Mouse (Mus musculus) CH12.LX (cell line): ENCODE data around the gene Slc27a2. TPM values are rescaled to one million over a fixed set of nuclear protein-coding genes. Genes with fewer than 3 reads are reported as not detected.
A peak's percentile ranks its signal among the peaks of the same experiment; 100 is the strongest.

ENCODE experiments used
- DNase-seq: peaks from one replicate; pipeline ENCODE4 v3.0.0-alpha.2; 2013; ENCODE audit errors: extremely low read depth
- H3K27ac ChIP-seq: 2 replicates; pipeline ENCODE4 v1.5.1; 2012; ENCODE audit warnings: low read depth, mild to moderate bottlenecking, control low read depth, moderate library complexity; ENCODE audit not compliant: insufficient read depth
- H3K27me3 ChIP-seq: replicated peaks from 2 replicates; pipeline ENCODE3; 2012; ENCODE audit warnings: inconsistent platforms
- H3K36me3 ChIP-seq, 2 experiments: replicated peaks in 1 of 2; 2 replicates each; pipeline versions ENCODE3 to v1.6.1; 2012; ENCODE audit warnings: inconsistent platforms in 1 of 2, low read length in 1 of 2, mild to moderate bottlenecking in 1 of 2, mixed read lengths in 1 of 2, moderate library complexity in 1 of 2; ENCODE audit not compliant: control insufficient read depth in 1 of 2, insufficient read depth in 1 of 2
- H3K4me1 ChIP-seq, 2 experiments: 2 replicates each; pipeline ENCODE4 v1.6.1; 2012; ENCODE audit warnings: inconsistent platforms in 1 of 2, moderate library complexity in 1 of 2; ENCODE audit not compliant: insufficient read depth in 2 of 2, control insufficient read depth in 1 of 2
- H3K4me2 ChIP-seq: 2 replicates; pipeline ENCODE4 v1.6.1; 2012; ENCODE audit warnings: low read depth, mild to moderate bottlenecking, control low read depth; ENCODE audit not compliant: poor library complexity, insufficient read depth, severe bottlenecking
- H3K4me3 ChIP-seq, 3 experiments: fragments of 150-350 bp in 1 of 3; sonication (generic) in 1 of 3; replicated peaks in 1 of 3; 2 replicates each; pipeline versions ENCODE3 to v1.5.1; 2011 to 2012; ENCODE audit warnings: low read depth in 2 of 3, low read length in 2 of 3, mild to moderate bottlenecking in 2 of 3, moderate library complexity in 2 of 3, control low read depth in 1 of 3, improper control_type of control experiment in 1 of 3, inconsistent platforms in 1 of 3, mixed read lengths in 1 of 3; ENCODE audit not compliant: poor library complexity in 1 of 3
- H3K79me2 ChIP-seq: replicated peaks from 2 replicates; pipeline ENCODE4 v1.6.1; 2012; ENCODE audit warnings: mild to moderate bottlenecking, moderate library complexity; ENCODE audit not compliant: control insufficient read depth, poor library complexity, insufficient read depth, severe bottlenecking; ENCODE audit errors: extremely low read depth
- H3K9ac ChIP-seq: 2 replicates; pipeline ENCODE4 v1.6.1; 2012; ENCODE audit warnings: low read depth, mild to moderate bottlenecking, control low read depth, moderate library complexity; ENCODE audit not compliant: insufficient read depth
- H3K9me3 ChIP-seq: replicated peaks from 2 replicates; pipeline ENCODE3; 2012; ENCODE audit warnings: low read length, inconsistent platforms, mixed read lengths
- BHLHE40 ChIP-seq: IDR thresholded peaks from 2 replicates; pipeline ENCODE4 v1.6.1; 2011; ENCODE audit warnings: mild to moderate bottlenecking, low read depth, low read length, improper control_type of control experiment
- CHD1 ChIP-seq: IDR thresholded peaks from 2 replicates; pipeline ENCODE4 v1.6.1; 2012; ENCODE audit warnings: low read depth, low read length, improper control_type of control experiment, inconsistent platforms
- CHD2 ChIP-seq: IDR thresholded peaks from 2 replicates; pipeline ENCODE4 v1.6.1; 2011; ENCODE audit warnings: low read length, improper control_type of control experiment
- CTCF ChIP-seq, 2 experiments: IDR thresholded peaks in 1 of 2; conservative IDR thresholded peaks in 1 of 2; 2 replicates each; pipeline ENCODE4 v1.5.1; 2011 to 2012; ENCODE audit warnings: low read depth in 2 of 2, low read length in 2 of 2, improper control_type of control experiment in 1 of 2, inconsistent platforms in 1 of 2, mild to moderate bottlenecking in 1 of 2, moderate library complexity in 1 of 2
- E2F4 ChIP-seq: IDR thresholded peaks from 2 replicates; pipeline ENCODE4 v1.6.1; 2011; ENCODE audit warnings: low read depth, low read length, improper control_type of control experiment; ENCODE audit not compliant: insufficient replicate concordance
- ELF1 ChIP-seq: IDR thresholded peaks from 2 replicates; pipeline ENCODE4 v1.6.1; 2014; ENCODE audit warnings: low read depth, mild to moderate bottlenecking, inconsistent platforms, low read length, improper control_type of control experiment
- EP300 ChIP-seq: IDR thresholded peaks from 2 replicates; pipeline ENCODE4 v1.6.1; 2011; ENCODE audit warnings: low read length, improper control_type of control experiment
- ETS1 ChIP-seq: conservative IDR thresholded peaks from 2 replicates; pipeline ENCODE4 v1.6.1; 2012; ENCODE audit warnings: low read depth, mild to moderate bottlenecking, inconsistent platforms, low read length, improper control_type of control experiment, moderate library complexity
- GABPA ChIP-seq: IDR thresholded peaks from 2 replicates; pipeline ENCODE4 v1.6.1; 2012; ENCODE audit warnings: low read depth, low read length, improper control_type of control experiment, inconsistent platforms; ENCODE audit not compliant: insufficient replicate concordance
- HCFC1 ChIP-seq: IDR thresholded peaks from 2 replicates; pipeline ENCODE4 v1.6.1; 2012; ENCODE audit warnings: low read depth, mild to moderate bottlenecking, inconsistent platforms, low read length, improper control_type of control experiment
- IRF4 ChIP-seq: IDR thresholded peaks from 2 replicates; pipeline ENCODE4 v1.6.1; 2014; ENCODE audit warnings: low read depth, mild to moderate bottlenecking, inconsistent platforms, low read length, improper control_type of control experiment
- JUN ChIP-seq: IDR thresholded peaks from 2 replicates; pipeline ENCODE4 v1.6.1; 2011; ENCODE audit warnings: low read depth, mild to moderate bottlenecking, low read length, improper control_type of control experiment, moderate library complexity; ENCODE audit not compliant: insufficient read depth
- JUND ChIP-seq: conservative IDR thresholded peaks from 2 replicates; pipeline ENCODE4 v1.6.1; 2011; ENCODE audit warnings: low read depth, low read length, improper control_type of control experiment
- KAT2A ChIP-seq: IDR thresholded peaks from 2 replicates; pipeline ENCODE4 v1.6.1; 2012; ENCODE audit warnings: low read length, improper control_type of control experiment, inconsistent platforms; ENCODE audit not compliant: insufficient replicate concordance
- MAFK ChIP-seq: IDR thresholded peaks from 2 replicates; pipeline ENCODE4 v1.6.1; 2011; ENCODE audit warnings: low read length, improper control_type of control experiment; ENCODE audit not compliant: insufficient replicate concordance
- MAX ChIP-seq: IDR thresholded peaks from 2 replicates; pipeline ENCODE4 v1.6.1; 2011; ENCODE audit warnings: low read length, improper control_type of control experiment
- MAZ ChIP-seq: IDR thresholded peaks from 2 replicates; pipeline ENCODE4 v1.6.1; 2012; ENCODE audit warnings: low read depth, mild to moderate bottlenecking, inconsistent platforms, low read length, improper control_type of control experiment, moderate library complexity
- MEF2A ChIP-seq: IDR thresholded peaks from 2 replicates; pipeline ENCODE4 v1.6.1; 2014; ENCODE audit warnings: low read depth, mild to moderate bottlenecking, inconsistent platforms, low read length, improper control_type of control experiment, borderline replicate concordance
- MXI1 ChIP-seq: IDR thresholded peaks from 2 replicates; pipeline ENCODE4 v1.6.1; 2011; ENCODE audit warnings: mild to moderate bottlenecking, low read depth, low read length, improper control_type of control experiment
- MYC ChIP-seq: IDR thresholded peaks from 2 replicates; pipeline ENCODE4 v1.6.1; 2011; ENCODE audit warnings: low read depth, mild to moderate bottlenecking, improper control_type of control experiment, low read length
- NELFE ChIP-seq: IDR thresholded peaks from 2 replicates; pipeline ENCODE4 v1.6.1; 2011; ENCODE audit warnings: low read depth, low read length, improper control_type of control experiment
- NRF1 ChIP-seq: IDR thresholded peaks from 2 replicates; pipeline ENCODE4 v1.6.1; 2014; ENCODE audit warnings: low read depth, mild to moderate bottlenecking, inconsistent platforms, low read length, improper control_type of control experiment, moderate library complexity
- PAX5 ChIP-seq: IDR thresholded peaks from 2 replicates; pipeline ENCODE4 v1.6.1; 2012; ENCODE audit warnings: low read length, inconsistent platforms, mixed read lengths
- POLR2A ChIP-seq: IDR thresholded peaks from 2 replicates; pipeline ENCODE4 v1.6.1; 2011; ENCODE audit warnings: low read depth, mild to moderate bottlenecking, improper control_type of control experiment, low read length
- POLR2AphosphoS2 ChIP-seq: IDR thresholded peaks from 2 replicates; pipeline ENCODE4 v1.6.1; 2011; ENCODE audit warnings: low read depth, low read length, improper control_type of control experiment
- RAD21 ChIP-seq: IDR thresholded peaks from 2 replicates; pipeline ENCODE4 v1.6.1; 2011; ENCODE audit warnings: low read depth, mild to moderate bottlenecking, low read length, improper control_type of control experiment, moderate library complexity
- RCOR1 ChIP-seq: conservative IDR thresholded peaks from 2 replicates; pipeline ENCODE4 v1.6.1; 2012; ENCODE audit warnings: low read depth, mild to moderate bottlenecking, inconsistent platforms, low read length, improper control_type of control experiment
- SIN3A ChIP-seq: IDR thresholded peaks from 2 replicates; pipeline ENCODE4 v1.6.1; 2012; ENCODE audit warnings: low read length, improper control_type of control experiment, inconsistent platforms
- SMC3 ChIP-seq: IDR thresholded peaks from 2 replicates; pipeline ENCODE4 v1.6.1; 2011; ENCODE audit warnings: low read depth, low read length, improper control_type of control experiment
- TBP ChIP-seq: conservative IDR thresholded peaks from 2 replicates; pipeline ENCODE4 v1.6.1; 2011; ENCODE audit warnings: low read depth, low read length, improper control_type of control experiment
- TCF12 ChIP-seq: IDR thresholded peaks from 2 replicates; pipeline ENCODE4 v1.6.1; 2014; ENCODE audit warnings: low read depth, mild to moderate bottlenecking, inconsistent platforms, low read length, improper control_type of control experiment
- UBTF ChIP-seq: IDR thresholded peaks from 2 replicates; pipeline ENCODE4 v1.6.1; 2012; ENCODE audit warnings: low read depth, mild to moderate bottlenecking, inconsistent platforms, low read length, improper control_type of control experiment, moderate library complexity
- USF1 ChIP-seq: IDR thresholded peaks from 2 replicates; pipeline ENCODE4 v1.6.1; 2014; ENCODE audit warnings: low read depth, mild to moderate bottlenecking, inconsistent platforms, low read length, improper control_type of control experiment
- ZC3H11A ChIP-seq: IDR thresholded peaks from 2 replicates; pipeline ENCODE4 v1.6.1; 2012; ENCODE audit warnings: low read depth, mild to moderate bottlenecking, inconsistent platforms, low read length, improper control_type of control experiment
- ZKSCAN1 ChIP-seq: IDR thresholded peaks from 2 replicates; pipeline ENCODE4 v1.6.1; 2012; ENCODE audit warnings: low read depth, inconsistent platforms, low read length, improper control_type of control experiment, borderline replicate concordance
- ZMIZ1 ChIP-seq: IDR thresholded peaks from 2 replicates; pipeline ENCODE4 v1.6.1; 2012; ENCODE audit warnings: low read depth, mild to moderate bottlenecking, inconsistent platforms, low read length, improper control_type of control experiment
- ZNF384 ChIP-seq: IDR thresholded peaks from 2 replicates; pipeline ENCODE4 v1.6.1; 2012; ENCODE audit warnings: low read depth, low read length, improper control_type of control experiment, inconsistent platforms
- dilution Hi-C: fragments of 300-500 bp; cut with MboI; formaldehyde crosslinking; loops from 2 replicates; pipeline ENCODE4 v1.14.3; 2020; ENCODE audit warnings: low sequenced_read_pairs; ENCODE audit not compliant: extremely low pct_unique_long_range_greater_than_20kb, extremely low pct_ligation_motif_present
- in situ Hi-C: fragments of 300-500 bp; cut with MboI; formaldehyde crosslinking; loops from 3 replicates; pipeline ENCODE4 v1.14.3; 2019; ENCODE audit warnings: low sequenced_read_pairs, low pct_ligation_motif_present, low pct_unique_long_range_greater_than_20kb, mixed read lengths
- polyA plus RNA-seq: library from polyadenylated mRNA; unstranded; fragments of >175 nt; gene quantifications from 2 replicates; pipeline ENCODE4 v1.2.1, GENCODE M21; 2012; ENCODE audit warnings: low read depth; ENCODE audit not compliant: insufficient read length
- total RNA-seq, 2 experiments: library from RNA; depleted of rRNA; stranded (reverse); fragments of 300-350 nt in 1 of 2; fragments of >200 nt in 1 of 2; gene quantifications; 2 replicates each; pipeline ENCODE4 v1.2.3; 2012 to 2014

Gene Slc27a2
- total and polyA plus RNA-seq, 3 experiments, result not detected

- Histone ChIP-seq H3K4me1 (peaks cover 9 to 33% of the 10 kb centered on the region in 2 experiments), H3K27me3 (no peaks in the 10 kb centered on the region), H3K27ac (no peak overlapping the region), H3K36me3 (no peaks in the 10 kb centered on the region), H3K4me3 (no peak overlapping the region), H3K79me2 (no peaks in the 10 kb centered on the region), H3K9me3 (no peaks in the 10 kb centered on the region), H3K9ac (no peak overlapping the region), H3K4me2 (peak overlapping the region; percentile 38)
- dilution Hi-C loops, result no loop called here
- peak; percentile 60 for DNase-seq
- in situ Hi-C loops, result loop anchor here (10.0 kb wide), 1 partner anchor 63 kb away; no protein-coding TSS in a partner anchor
- TF ChIP-seq USF1 (no peak), IRF4 (peak; percentile 87), MAX (0 out of 2 replicates have a peak, but pooled peaks have one; percentile 28), NELFE (no peak), GABPA (no peak), ELF1 (no peak; the same call in 1 of the 2 replicates), JUND (no peak), ZC3H11A (no peak), RAD21 (no peak), E2F4 (no peak), TBP (0 out of 2 replicates have a peak, but pooled peaks have one; percentile 15), HCFC1 (no peak), ZMIZ1 (no peak), ETS1 (no peak), CHD1 (no peak), CHD2 (no peak), MEF2A (no peak), PAX5 (no peak), RCOR1 (no peak), MXI1 (no peak), ZKSCAN1 (no peak), EP300 (peak; percentile 81), MYC (no peak), UBTF (no peak), POLR2A (no peak), JUN (no peak), SMC3 (peak; percentile 3; the same call in 1 of the 2 replicates), SIN3A (no peak), POLR2AphosphoS2 (no peak), MAZ (no peak), CTCF (conservative IDR thresholded peaks at IDR 0.05 in 1 of 2, IDR thresholded peaks at IDR 0.05 in 1 of 2; ENCODE audit: low read depth in 2 of 2, low read length in 2 of 2) (no peak), BHLHE40 (peak; percentile 35; the same call in 1 of the 2 replicates), NRF1 (no peak), KAT2A (no peak), ZNF384 (no peak), TCF12 (0 out of 2 replicates have a peak, but pooled peaks have one; percentile 44), MAFK (no peak)
Measured at GRCm38 (mm10) chr2:126601918-126602600, 49.9 kb downstream of the Slc27a2 start.
